Mouse (Mus musculus) neural tube, embryonic 11.5 days (tissue): Measurements from ENCODE around the gene Cyb5r3. TPM values are rescaled to one million over a fixed set of nuclear protein-coding genes. Genes with fewer than 3 reads are reported as not detected.

ENCODE experiments used
- ATAC-seq: fragments of 200-750 bp; cut with Nextera tagmentation; 2 replicates; pipeline ENCODE4 v1.8.0; 2017; ENCODE audit warnings: moderate number of reproducible peaks, mild to moderate bottlenecking, moderate TSS enrichment, moderate library complexity; ENCODE audit not compliant: insufficient read depth, low FRiP score, low TSS enrichment
- DNase-seq: peaks from one replicate; pipeline ENCODE4 v3.0.0-alpha.2; 2015; ENCODE audit warnings: low spot score
- H3K27ac ChIP-seq: fragments of 300-500 bp; sonication (generic); 2 replicates; pipeline ENCODE4 v1.5.1; 2014; ENCODE audit warnings: low read depth, mild to moderate bottlenecking, low read length
- H3K27me3 ChIP-seq: fragments of 300-500 bp; sonication (generic); 2 replicates; pipeline ENCODE4 v1.6.1; 2014; ENCODE audit warnings: mild to moderate bottlenecking, low read length, mixed read lengths; ENCODE audit not compliant: control insufficient read depth, insufficient read depth
- H3K36me3 ChIP-seq: fragments of 300-500 bp; sonication (generic); 2 replicates; pipeline ENCODE4 v1.6.1; 2014; ENCODE audit warnings: mild to moderate bottlenecking, low read length, moderate library complexity, mixed read lengths; ENCODE audit not compliant: control insufficient read depth, insufficient read depth
- H3K4me1 ChIP-seq: fragments of 300-500 bp; sonication (generic); 2 replicates; pipeline ENCODE4 v1.6.1; 2014; ENCODE audit warnings: low read length, mixed read lengths; ENCODE audit not compliant: control insufficient read depth, insufficient read depth
- H3K4me2 ChIP-seq: fragments of 300-500 bp; sonication (generic); 2 replicates; pipeline ENCODE4 v1.6.1; 2014; ENCODE audit warnings: low read depth, mild to moderate bottlenecking, moderate library complexity
- H3K4me3 ChIP-seq: fragments of 300-500 bp; sonication (generic); 2 replicates; pipeline ENCODE4 v1.5.1; 2014; ENCODE audit warnings: low read depth, low read length
- H3K9ac ChIP-seq: fragments of 300-500 bp; sonication (generic); 2 replicates; pipeline ENCODE4 v1.6.1; 2014; ENCODE audit warnings: mild to moderate bottlenecking, low read length
- H3K9me3 ChIP-seq: fragments of 300-500 bp; sonication (generic); 2 replicates; pipeline ENCODE4 v1.6.1; 2016; ENCODE audit warnings: low read length; ENCODE audit not compliant: control insufficient read depth
- WGBS: fragments of 180-500 bp; shearing (Covaris S2); extraction: QIAGEN DNeasy Blood & Tissue Kit; methylation state at CpG from one replicate; pipeline ENCODE4 v1.1.7; 2014; 5-methylcytosine and 5-hydroxymethylcytosine counted together
- polyA plus RNA-seq: library from polyadenylated mRNA; unstranded; fragments of >200 nt; fragmentation: Nextera tagmentation; extraction: Ambion mirVana; gene quantifications from 2 replicates; pipeline ENCODE4 v1.2.1, GENCODE M21; 2014

The Cyb5r3 gene
- polyA plus RNA-seq, 1 experiment from 2014 or later = 179 TPM

DNA sequence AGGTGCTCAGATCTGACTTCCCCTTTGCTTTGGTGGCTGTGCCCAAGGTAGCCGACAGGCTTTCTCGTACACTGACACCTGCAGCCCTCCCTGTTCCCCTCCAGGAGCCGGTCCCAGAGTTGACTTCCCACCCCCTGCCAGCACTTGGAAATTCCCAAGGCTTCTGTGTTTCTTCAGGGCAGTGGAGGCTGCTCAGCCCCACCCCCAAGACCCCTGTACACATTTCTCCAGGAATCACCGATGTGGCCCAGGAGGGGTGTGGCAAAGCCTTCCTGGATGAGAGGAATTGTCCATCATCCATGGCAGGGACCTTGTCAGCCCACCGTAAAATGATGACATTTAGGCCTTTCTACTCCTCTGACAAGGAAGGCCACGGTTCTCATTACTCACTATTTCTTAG lies 61.1 kb downstream of the Cyb5r3 start:
- no peak for ATAC-seq
- Histone ChIP-seq H3K27me3 (no peaks in the 10 kb centered on the region), H3K9ac (no peak overlapping the region), H3K9me3 (no peaks in the 10 kb centered on the region), H3K4me2 (no peak overlapping the region), H3K36me3 (peaks cover 2% of the 10 kb centered on the region; the same call in 1 of the 2 replicates), H3K27ac (no peak overlapping the region), H3K4me3 (no peak overlapping the region), H3K4me1 (0 out of 2 replicates have a peak, but pooled peaks cover 5% of the 10 kb centered on the region)
- 62% methylated on average over 6 of the region's 6 CpGs for WGBS
- DNase-seq = no peak

DNA sequence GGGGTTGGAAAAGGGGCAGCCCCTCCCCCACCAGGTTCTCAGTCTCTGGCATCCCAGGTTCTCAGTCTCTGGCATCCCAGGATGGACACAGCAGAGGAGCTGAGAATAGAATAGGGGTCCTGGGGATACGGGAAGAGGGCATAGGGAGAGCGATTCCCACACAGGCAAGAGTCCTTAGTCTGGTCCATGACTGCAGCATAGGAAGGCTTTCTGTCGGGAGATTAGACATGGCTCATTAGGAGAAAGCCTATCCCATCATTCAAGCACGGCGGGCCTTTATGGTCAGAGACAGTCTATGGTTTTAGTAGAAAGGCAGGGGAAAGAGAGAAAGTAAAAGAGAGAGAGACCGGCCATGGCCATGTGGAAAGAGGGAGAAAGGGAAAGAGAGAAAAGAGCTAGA lies 64.6 kb downstream of the Cyb5r3 start:
- Histone ChIP-seq H3K4me3 (no peak overlapping the region), H3K36me3 (no peaks in the 10 kb centered on the region), H3K9me3 (no peaks in the 10 kb centered on the region), H3K4me2 (no peak overlapping the region), H3K27me3 (no peaks in the 10 kb centered on the region), H3K4me1 (0 out of 2 replicates have a peak, but pooled peaks cover 5% of the 10 kb centered on the region), H3K9ac (no peak overlapping the region), H3K27ac (no peak overlapping the region)
- WGBS = 41% methylated on average over 6 of the region's 6 CpGs
- peak; percentile 35 for DNase-seq
- no peak for ATAC-seq

DNA sequence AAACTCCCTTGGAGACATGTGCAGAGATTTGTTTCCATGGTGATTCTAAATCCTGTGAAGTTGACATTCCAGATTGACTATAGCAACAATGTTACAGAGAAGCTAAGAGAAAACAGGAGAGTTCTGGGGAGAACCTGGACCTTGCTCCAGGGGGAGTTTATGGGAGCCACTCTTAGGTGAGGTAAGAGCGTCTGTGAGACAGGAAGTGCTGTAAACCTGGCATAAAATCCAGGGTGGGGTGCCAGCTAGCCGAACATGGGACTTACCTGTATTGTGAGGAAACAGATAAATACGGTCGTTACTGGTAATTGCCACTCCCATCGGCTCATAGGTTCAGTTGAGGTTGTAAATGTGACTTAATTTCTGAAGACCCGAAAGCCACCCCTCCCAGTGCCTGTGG lies 66.0 kb downstream of the Cyb5r3 start:
- ATAC-seq = no peak
- H3K4me1 ChIP-seq = 0 out of 2 replicates have a peak, but pooled peaks cover 5% of the 10 kb centered on the region
- 71% methylated on average over 6 of the region's 6 CpGs for WGBS
- H3K4me2 ChIP-seq = no peak overlapping the region
- no peak overlapping the region for H3K27ac ChIP-seq
- no peaks in the 10 kb centered on the region for H3K36me3 ChIP-seq
- H3K4me3 ChIP-seq = no peak overlapping the region
- no peak overlapping the region for H3K9ac ChIP-seq
- H3K27me3 ChIP-seq = no peaks in the 10 kb centered on the region
- no peaks in the 10 kb centered on the region for H3K9me3 ChIP-seq
- no peak for DNase-seq

Other genes with a start within 250 kb of the Cyb5r3 start
- 12.4 TPM in 2 replicates for gene Tcf20, start 184.7 kb downstream of the Cyb5r3 start, polyA plus RNA-seq
- gene Nfam1, start 139.3 kb downstream of the Cyb5r3 start, polyA plus RNA-seq = 3.0 and 3.7 TPM in 2 replicates
- 40.3 and 45.1 TPM in 2 replicates for gene Serhl, start 83.1 kb downstream of the Cyb5r3 start, polyA plus RNA-seq
- gene Rrp7a, start 49.8 kb downstream of the Cyb5r3 start, polyA plus RNA-seq = 64.0 and 78.6 TPM in 2 replicates
- gene Poldip3, start 23.2 kb downstream of the Cyb5r3 start, polyA plus RNA-seq = 180 and 196 TPM in 2 replicates
- 0.60 and 0.81 TPM in 2 replicates for gene A4galt, start 79.2 kb upstream of the Cyb5r3 start, polyA plus RNA-seq
- gene Arfgap3, start 177.7 kb upstream of the Cyb5r3 start, polyA plus RNA-seq = 37.1 and 39.7 TPM in 2 replicates